Mouse (Mus musculus) cerebellum, adult 9-10 months (tissue): ENCODE results near the gene Hoxa7.

ENCODE experiments used
- DNase-seq: peaks from one replicate; pipeline ENCODE4 v3.0.0; 2022

Hoxa7 gene

GRCm38 (mm10) chr6:52208868-52209684 is 12.6 kb downstream of the Hoxa7 start:
- no peak for DNase-seq

- no peak for DNase-seq
Measured at GRCm38 (mm10) chr6:52208072-52208867, 13.4 kb downstream of the Hoxa7 start, which contains the start of gene Hoxa6. Gene Hoxa6 (minus strand): TSS chr6:52208722.

- no peak for DNase-seq
Measured at GRCm38 (mm10) chr6:52207684-52207976, 14.0 kb downstream of the Hoxa7 start.

GRCm38 (mm10) chr6:52206882-52207683 is 14.6 kb downstream of the Hoxa7 start:
- DNase-seq, result no peak

- no peak for DNase-seq
Measured at GRCm38 (mm10) chr6:52205638-52206621, 15.7 kb downstream of the Hoxa7 start.

- no peak for DNase-seq
Measured at GRCm38 (mm10) chr6:52205221-52205620, 16.4 kb downstream of the Hoxa7 start.

- no peak for DNase-seq
Measured at GRCm38 (mm10) chr6:52204050-52204752, 17.5 kb downstream of the Hoxa7 start, which contains the start of gene Hoxa5. Gene Hoxa5 (minus strand): TSS chr6:52204587.

GRCm38 (mm10) chr6:52203371-52204049 is 18.1 kb downstream of the Hoxa7 start:
- no peak for DNase-seq

GRCm38 (mm10) chr6:52203121-52203370 is 18.6 kb downstream of the Hoxa7 start:
- DNase-seq, result no peak

GRCm38 (mm10) chr6:52202362-52203120 is 19.1 kb downstream of the Hoxa7 start:
- DNase-seq, result no peak

- no peak for DNase-seq
Measured at GRCm38 (mm10) chr6:52201269-52201668, 20.4 kb downstream of the Hoxa7 start.

GRCm38 (mm10) chr6:52200751-52201250 is 20.9 kb downstream of the Hoxa7 start:
- no peak for DNase-seq

- DNase-seq, result no peak
Measured at GRCm38 (mm10) chr6:52200073-52200750, 21.4 kb downstream of the Hoxa7 start.

GRCm38 (mm10) chr6:52197271-52197670 is 24.4 kb downstream of the Hoxa7 start:
- no peak for DNase-seq

- no peak for DNase-seq
Measured at GRCm38 (mm10) chr6:52196811-52197210, 24.8 kb downstream of the Hoxa7 start.

- DNase-seq, result no peak
Measured at GRCm38 (mm10) chr6:52194690-52195089, 27.0 kb downstream of the Hoxa7 start.

- DNase-seq, result no peak
Measured at GRCm38 (mm10) chr6:52191860-52192550, 29.6 kb downstream of the Hoxa7 start.

GRCm38 (mm10) chr6:52190906-52191810 is 30.5 kb downstream of the Hoxa7 start, which contains the start of gene Hoxa4:
Gene Hoxa4 (minus strand): TSS chr6:52191753.
- no peak for DNase-seq
